Mouse (Mus musculus): ENCODE results near the gene Gm21987. TPM values are rescaled to one million over a fixed set of nuclear protein-coding genes. Genes with fewer than 3 reads are reported as not detected.

The Gm21987 gene
- polyA plus RNA-seq, 1 experiment from 2014 or later: not detected

DNA sequence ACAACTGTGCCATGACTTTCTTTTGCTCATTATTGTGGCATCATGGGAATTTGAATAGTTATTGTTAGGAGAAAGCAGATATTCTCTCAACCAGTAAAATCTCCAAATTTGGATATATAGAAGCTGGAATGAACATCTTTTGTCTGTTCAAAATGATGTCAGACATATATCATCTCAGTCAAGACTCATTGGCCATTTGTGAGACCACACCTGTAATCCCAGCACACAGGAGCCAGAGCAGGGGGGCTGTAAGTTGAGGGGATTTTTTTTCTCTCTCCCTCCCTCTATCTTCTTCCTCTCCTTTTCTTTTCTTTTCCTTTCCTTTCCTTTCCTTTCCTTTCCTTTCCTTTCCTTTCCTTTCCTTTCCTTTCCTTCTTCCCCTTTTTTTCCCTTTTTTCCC is 6.0 kb downstream of the Gm21987 start:
- Histone ChIP-seq H3K36me3 (peaks cover 43% of the 10 kb centered on the region), H3K4me3 (no peak overlapping the region), H3K4me1 (peaks cover 7% of the 10 kb centered on the region), H3K27ac (replicated peaks) (no peak overlapping the region), H3K9me3 (replicated peaks) (no peaks in the 10 kb centered on the region), H3K27me3 (ENCODE audit: low read depth, poor library complexity, severe bottlenecking) (no peaks in the 10 kb centered on the region)
- DNase-seq (ENCODE audit: low spot score): no peak

DNA sequence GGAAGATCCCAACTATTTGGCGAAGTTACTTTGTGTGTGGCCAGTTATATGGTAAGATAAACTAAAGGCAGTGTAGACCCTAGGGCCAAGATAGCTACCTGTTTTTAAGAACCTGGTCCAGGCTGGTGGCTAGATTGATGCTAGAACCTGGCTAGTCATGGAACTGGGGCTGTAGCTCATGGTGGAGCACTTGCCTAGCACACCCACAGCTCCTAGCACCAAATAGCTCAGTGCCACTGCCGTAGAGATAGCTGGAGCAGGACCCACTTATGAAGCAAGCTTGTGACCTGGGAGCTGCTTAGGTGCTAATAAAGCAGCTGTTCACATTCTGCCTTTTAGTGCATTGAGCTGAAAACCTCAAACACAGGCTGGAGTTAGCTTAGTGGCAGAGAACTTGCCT is 6.8 kb downstream of the Gm21987 start:
- WGBS: 93% methylated on average over 2 of the region's 2 CpGs
- peaks cover 43% of the 10 kb centered on the region for H3K36me3 ChIP-seq

DNA sequence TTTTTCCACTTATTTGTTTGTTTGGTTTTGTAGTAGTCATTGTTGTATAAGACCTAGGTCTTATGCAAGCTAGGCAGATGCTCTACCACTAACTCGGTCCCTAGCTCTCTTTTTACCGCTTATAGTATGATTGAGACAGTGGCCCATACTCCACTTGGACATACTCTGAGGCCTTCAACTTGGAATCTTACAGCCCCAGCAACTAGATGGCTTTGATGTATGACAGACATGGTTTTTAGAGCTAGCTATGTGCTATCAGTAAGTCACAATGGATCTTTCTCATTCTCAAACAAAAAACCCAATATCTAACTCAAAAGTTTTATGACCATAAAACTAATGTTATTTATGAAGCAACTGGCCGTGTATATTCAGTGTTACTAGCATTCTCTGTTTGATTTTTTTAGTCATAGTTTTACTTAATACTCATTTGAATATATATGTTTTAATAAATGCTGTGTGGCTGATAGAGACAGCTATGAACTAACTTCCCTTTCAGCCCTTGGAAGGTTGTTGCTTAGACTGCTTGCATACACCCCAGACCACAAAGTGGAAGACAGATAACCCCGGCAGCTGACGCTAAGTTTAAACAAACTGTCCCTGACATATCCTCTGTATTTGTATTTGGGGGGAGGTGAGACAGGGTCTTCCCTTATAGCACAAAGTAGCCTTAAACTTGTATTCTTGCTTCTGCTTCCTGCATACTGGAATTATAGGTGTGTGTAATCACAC is 7.5 kb downstream of the Gm21987 start:
- Histone ChIP-seq H3K27ac (replicated peaks) (no peak overlapping the region), H3K36me3 (peaks cover 38% of the 10 kb centered on the region), H3K27me3 (ENCODE audit: low read depth, poor library complexity, severe bottlenecking) (no peaks in the 10 kb centered on the region), H3K4me1 (no peaks in the 10 kb centered on the region), H3K9me3 (replicated peaks) (no peaks in the 10 kb centered on the region), H3K4me3 (no peak overlapping the region)
- DNase-seq (ENCODE audit: low spot score): no peak
- WGBS: 95% methylated on average over 5 of the region's 5 CpGs

More for the DNA sequence above, 6.8 kb downstream of the Gm21987 start:
- DNase-seq (ENCODE audit: low spot score): no peak
- Histone ChIP-seq H3K27me3 (ENCODE audit: low read depth, poor library complexity, severe bottlenecking) (no peaks in the 10 kb centered on the region), H3K9me3 (replicated peaks) (no peaks in the 10 kb centered on the region), H3K4me1 (no peaks in the 10 kb centered on the region), H3K4me3 (no peak overlapping the region), H3K27ac (replicated peaks) (no peak overlapping the region)

DNA sequence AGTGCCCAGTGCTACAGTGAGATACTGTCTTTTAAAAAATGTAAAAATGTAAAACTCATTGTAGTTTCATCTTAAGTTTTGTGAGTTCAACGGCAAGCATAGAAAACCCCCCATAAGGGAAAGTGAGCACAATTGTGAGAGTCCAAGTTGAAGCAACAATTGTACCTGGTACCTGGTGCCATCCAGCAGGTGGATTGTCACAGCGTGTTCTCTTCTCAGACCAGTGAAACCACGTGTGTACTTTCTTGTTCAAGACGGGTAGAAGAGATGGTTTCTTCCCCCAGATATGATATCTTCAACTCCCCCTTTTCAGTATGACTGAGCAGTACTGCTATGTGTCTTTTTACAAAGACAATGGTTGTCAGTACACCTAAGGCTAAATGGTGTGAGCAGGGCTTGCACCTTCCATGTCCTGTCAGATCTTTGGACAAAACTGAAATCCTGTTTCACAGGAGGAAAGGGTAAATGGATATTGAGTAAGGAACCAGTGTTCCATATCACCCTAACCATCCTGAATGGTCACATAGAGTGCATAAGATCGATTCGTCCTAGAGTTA is 11.5 kb downstream of the Gm21987 start:
- DNase-seq (ENCODE audit: low spot score): no peak
- Histone ChIP-seq H3K27ac (replicated peaks) (no peak overlapping the region), H3K9me3 (replicated peaks) (no peaks in the 10 kb centered on the region), H3K36me3 (0 out of 2 replicates have a peak, but pooled peaks cover 8% of the 10 kb centered on the region), H3K27me3 (ENCODE audit: low read depth, poor library complexity, severe bottlenecking) (no peaks in the 10 kb centered on the region), H3K4me3 (no peak overlapping the region), H3K4me1 (peaks cover 20% of the 10 kb centered on the region)
- 89% methylated on average over 6 of the region's 6 CpGs for WGBS

DNA sequence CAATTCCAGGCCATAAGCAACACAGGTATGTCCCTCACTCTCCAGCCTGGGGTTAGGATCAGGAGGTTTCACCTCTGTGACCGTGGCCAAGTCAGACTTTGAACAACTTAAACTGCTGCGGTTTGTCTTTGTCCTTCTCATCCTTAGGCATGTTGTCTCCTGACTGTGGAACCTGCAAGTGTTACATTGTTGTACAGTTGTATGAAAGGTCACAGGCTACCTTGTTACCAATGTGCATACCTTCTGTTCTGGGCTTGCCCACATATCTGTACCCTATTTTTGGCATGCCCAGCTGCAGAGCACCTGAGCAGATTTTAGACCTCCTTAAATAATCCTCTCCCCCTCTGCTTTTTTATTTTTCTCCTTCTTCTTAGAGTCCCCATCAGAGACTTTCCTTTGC is 12.4 kb downstream of the Gm21987 start:
- Histone ChIP-seq H3K27ac (replicated peaks) (no peak overlapping the region), H3K27me3 (ENCODE audit: low read depth, poor library complexity, severe bottlenecking) (no peaks in the 10 kb centered on the region), H3K36me3 (0 out of 2 replicates have a peak, but pooled peaks cover 2% of the 10 kb centered on the region), H3K4me1 (peaks cover 20% of the 10 kb centered on the region), H3K9me3 (replicated peaks) (no peaks in the 10 kb centered on the region), H3K4me3 (no peak overlapping the region)
- WGBS: 92% methylated on average over 2 of the region's 2 CpGs
- no peak for DNase-seq (ENCODE audit: low spot score)

DNA sequence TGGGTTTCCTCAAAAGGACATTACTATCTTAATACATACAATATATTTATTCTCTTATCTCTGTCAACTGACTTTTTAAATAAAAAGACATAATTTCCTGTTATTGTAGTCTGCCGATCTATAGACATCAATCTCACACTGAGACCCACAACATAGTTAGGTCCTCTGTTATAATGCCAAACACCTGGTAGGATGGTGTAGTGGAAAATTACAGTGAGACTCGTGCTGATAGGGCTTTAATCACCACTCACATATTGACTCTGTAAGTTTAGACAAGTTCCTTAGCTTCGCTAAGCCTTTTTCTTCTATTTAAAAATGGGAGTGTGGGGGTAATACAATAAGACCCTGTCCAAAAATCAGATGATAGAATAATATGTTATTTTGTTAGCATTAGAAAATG is 13.0 kb downstream of the Gm21987 start:
- Histone ChIP-seq H3K27me3 (ENCODE audit: low read depth, poor library complexity, severe bottlenecking) (no peaks in the 10 kb centered on the region), H3K4me3 (no peak overlapping the region), H3K27ac (replicated peaks) (no peak overlapping the region), H3K4me1 (peaks cover 20% of the 10 kb centered on the region), H3K9me3 (replicated peaks) (no peaks in the 10 kb centered on the region), H3K36me3 (0 out of 2 replicates have a peak, but pooled peaks cover 2% of the 10 kb centered on the region)
- 79% methylated on average over 3 of the region's 3 CpGs for WGBS
- no peak for DNase-seq (ENCODE audit: low spot score)

DNA sequence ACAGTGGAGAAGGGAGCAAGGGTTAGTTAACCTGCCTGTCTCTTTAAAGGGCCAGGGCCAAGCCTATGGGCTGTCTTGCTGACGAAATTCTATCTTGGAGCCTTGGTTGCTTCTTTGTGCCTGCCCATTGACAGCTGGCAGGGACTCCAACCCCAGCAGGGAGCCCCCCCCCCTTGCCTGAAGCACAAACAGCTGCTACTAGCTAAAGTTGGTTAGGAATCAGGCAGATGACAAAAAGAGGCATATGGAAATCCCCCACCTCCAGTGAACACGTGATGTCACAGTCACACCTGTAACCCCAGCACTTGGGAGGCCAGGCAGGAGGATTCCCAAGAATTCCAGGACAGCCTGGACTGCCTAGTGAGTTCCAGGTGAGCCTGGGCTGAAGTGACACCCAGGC is 13.5 kb downstream of the Gm21987 start:
- no peaks in the 10 kb centered on the region for H3K27me3 ChIP-seq (ENCODE audit: low read depth, poor library complexity, severe bottlenecking)
- H3K4me1 ChIP-seq: peaks cover 20% of the 10 kb centered on the region
- no peak for DNase-seq (ENCODE audit: low spot score)
- 36% methylated on average over 2 of the region's 2 CpGs for WGBS
- no peaks in the 10 kb centered on the region for H3K9me3 ChIP-seq (replicated peaks)
- H3K36me3 ChIP-seq: 0 out of 2 replicates have a peak, but pooled peaks cover 2% of the 10 kb centered on the region
- H3K27ac ChIP-seq (replicated peaks): no peak overlapping the region
- no peak overlapping the region for H3K4me3 ChIP-seq

DNA sequence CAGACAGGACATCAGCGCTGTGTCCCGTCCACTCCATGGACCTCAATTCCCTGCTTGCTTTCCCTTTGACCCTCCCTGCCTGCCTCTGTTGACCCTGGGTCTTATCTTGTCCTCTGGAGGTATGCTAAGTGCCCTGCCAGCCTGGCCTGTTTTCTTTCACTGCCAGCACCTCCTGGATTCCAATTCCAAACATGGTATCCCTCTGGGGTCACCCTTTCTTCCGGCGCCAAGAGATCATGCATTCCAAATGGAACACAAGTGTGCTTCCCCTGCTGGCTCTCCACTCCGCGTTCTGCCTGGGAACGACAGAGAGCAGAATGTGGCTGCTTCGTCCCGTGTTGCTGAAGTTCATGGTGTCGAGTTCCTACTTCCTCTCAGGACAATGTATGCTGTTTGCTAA is 15.1 kb downstream of the Gm21987 start, which contains the start of gene Popdc2:
TSS of gene Popdc2 (plus strand) at position 277 of the 400 bp plus-strand sequence.
- Histone ChIP-seq H3K36me3 (no peaks in the 10 kb centered on the region), H3K4me1 (peaks cover 20% of the 10 kb centered on the region), H3K4me3 (no peak within 1 kb of the TSS), H3K27me3 (ENCODE audit: low read depth, poor library complexity, severe bottlenecking) (no peaks in the 10 kb centered on the region), H3K27ac (replicated peaks) (no peak within 1 kb of the TSS), H3K9me3 (replicated peaks) (no peaks in the 10 kb centered on the region)
- 70% methylated on average over 10 of the region's 10 CpGs for WGBS
- no peak for DNase-seq (ENCODE audit: low spot score)

DNA sequence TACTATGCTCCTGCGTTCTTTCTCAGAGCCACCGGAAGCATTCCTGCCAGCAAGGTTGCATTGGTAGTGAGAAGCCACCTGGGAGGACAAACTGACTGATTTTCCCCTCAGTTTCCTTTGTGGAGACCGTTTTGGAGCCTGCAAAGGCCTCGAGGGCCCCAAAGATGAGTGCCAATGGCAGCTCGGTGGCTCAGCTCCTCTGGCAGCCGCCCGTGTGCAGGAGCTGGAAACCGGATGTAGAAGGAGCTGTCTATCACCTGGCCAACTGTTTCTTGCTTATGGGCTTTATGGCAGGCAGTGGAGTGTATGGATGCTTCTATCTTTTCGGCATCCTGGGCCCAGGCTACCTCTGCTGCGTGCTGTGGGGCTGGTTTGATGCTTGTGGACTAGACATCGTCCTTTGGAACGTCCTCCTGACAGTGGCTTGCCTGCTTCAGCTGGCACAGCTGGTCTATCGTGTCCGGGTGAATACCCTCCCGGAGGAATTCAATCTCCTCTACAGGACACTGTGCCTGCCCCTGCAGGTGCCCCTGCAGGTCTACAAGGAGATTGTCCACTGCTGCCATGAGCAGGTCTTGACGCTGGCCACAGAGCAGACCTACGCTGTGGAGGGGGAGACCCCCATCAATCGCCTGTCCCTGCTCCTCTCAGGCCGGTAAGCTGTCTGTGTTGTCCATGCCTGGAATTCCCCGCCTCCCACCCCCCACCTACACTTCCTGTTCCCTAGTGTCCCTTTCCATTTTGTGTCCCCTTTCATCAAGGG is 15.8 kb downstream of the Gm21987 start:
- DNase-seq (ENCODE audit: low spot score): no peak
- Histone ChIP-seq H3K4me3 (no peak overlapping the region), H3K4me1 (peaks cover 20% of the 10 kb centered on the region), H3K36me3 (no peaks in the 10 kb centered on the region), H3K27ac (replicated peaks) (no peak overlapping the region), H3K9me3 (replicated peaks) (no peaks in the 10 kb centered on the region), H3K27me3 (ENCODE audit: low read depth, poor library complexity, severe bottlenecking) (no peaks in the 10 kb centered on the region)
- 85% methylated on average over 20 of the region's 20 CpGs for WGBS

DNA sequence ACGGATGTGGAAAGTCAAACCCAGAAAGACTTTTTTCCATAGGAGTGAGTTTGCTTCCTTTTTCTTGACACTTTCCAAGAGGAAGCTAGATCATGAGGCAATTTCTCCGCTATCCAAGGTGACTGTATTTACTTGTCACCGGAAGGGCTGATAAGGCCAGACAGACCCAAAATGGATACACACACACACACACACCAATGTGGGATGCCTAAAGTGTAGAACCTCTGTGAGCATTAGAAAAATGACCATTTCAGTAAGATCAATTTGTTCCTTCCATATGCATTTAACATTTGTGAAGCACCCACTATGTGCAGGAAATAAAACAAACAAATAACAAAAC is 16.4 kb downstream of the Gm21987 start:
- Histone ChIP-seq H3K36me3 (no peaks in the 10 kb centered on the region), H3K4me1 (peaks cover 20% of the 10 kb centered on the region), H3K27ac (replicated peaks) (no peak overlapping the region), H3K9me3 (replicated peaks) (no peaks in the 10 kb centered on the region), H3K27me3 (ENCODE audit: low read depth, poor library complexity, severe bottlenecking) (no peaks in the 10 kb centered on the region), H3K4me3 (no peak overlapping the region)
- no peak for DNase-seq (ENCODE audit: low spot score)
- 88% methylated on average over 3 of the region's 3 CpGs for WGBS

DNA sequence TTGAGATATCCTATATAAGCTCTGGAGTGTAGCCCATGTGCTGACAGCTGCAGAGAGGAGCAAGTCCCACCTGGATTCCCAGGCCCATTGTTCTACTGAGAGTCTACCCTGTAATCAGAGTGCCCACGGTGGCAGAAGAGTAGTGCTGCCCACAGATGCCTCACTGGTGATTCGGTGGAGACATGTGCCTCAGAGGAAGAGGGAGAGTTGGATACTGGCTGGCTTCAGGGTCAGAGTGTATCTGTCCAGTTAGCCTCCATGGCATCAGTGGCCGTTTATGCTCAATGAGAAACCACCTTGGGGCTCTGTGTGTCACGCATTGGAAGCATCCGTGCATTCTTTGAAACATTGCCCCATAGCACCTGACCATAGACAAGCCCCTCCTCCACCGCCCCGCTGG is 16.8 kb downstream of the Gm21987 start:
- DNase-seq (ENCODE audit: low spot score): no peak
- H3K4me1 ChIP-seq: peaks cover 23% of the 10 kb centered on the region
- no peaks in the 10 kb centered on the region for H3K36me3 ChIP-seq
- no peak overlapping the region for H3K27ac ChIP-seq (replicated peaks)
- WGBS: 86% methylated on average over 7 of the region's 7 CpGs
- H3K4me3 ChIP-seq: no peak overlapping the region
- no peaks in the 10 kb centered on the region for H3K27me3 ChIP-seq (ENCODE audit: low read depth, poor library complexity, severe bottlenecking)
- H3K9me3 ChIP-seq (replicated peaks): no peaks in the 10 kb centered on the region

DNA sequence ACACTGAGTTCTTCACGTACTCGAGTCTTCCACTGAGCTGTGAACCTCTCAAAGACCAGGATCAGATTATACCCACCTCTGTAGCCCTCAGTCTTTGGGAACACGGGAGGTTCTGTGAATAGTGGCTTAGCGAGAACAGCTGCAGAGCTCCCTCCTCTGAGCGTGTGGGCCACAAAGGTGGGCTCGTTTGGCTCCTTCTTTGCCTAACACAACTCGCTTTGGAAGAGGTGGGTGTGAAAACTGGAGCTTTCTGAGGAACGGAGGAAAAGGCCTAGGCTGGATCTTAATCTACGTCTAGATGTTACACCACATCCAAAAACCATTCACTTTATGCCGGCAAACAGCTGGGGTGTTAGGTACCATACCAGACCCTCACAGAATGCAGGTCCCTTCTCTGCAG is 18.6 kb downstream of the Gm21987 start:
- DNase-seq (ENCODE audit: low spot score): no peak
- H3K9me3 ChIP-seq (replicated peaks): no peaks in the 10 kb centered on the region
- H3K27me3 ChIP-seq (ENCODE audit: low read depth, poor library complexity, severe bottlenecking): no peaks in the 10 kb centered on the region
- no peak overlapping the region for H3K27ac ChIP-seq (replicated peaks)
- 93% methylated on average over 10 of the region's 10 CpGs for WGBS
- no peak overlapping the region for H3K4me3 ChIP-seq
- no peaks in the 10 kb centered on the region for H3K36me3 ChIP-seq
- H3K4me1 ChIP-seq: peaks cover 19% of the 10 kb centered on the region

DNA sequence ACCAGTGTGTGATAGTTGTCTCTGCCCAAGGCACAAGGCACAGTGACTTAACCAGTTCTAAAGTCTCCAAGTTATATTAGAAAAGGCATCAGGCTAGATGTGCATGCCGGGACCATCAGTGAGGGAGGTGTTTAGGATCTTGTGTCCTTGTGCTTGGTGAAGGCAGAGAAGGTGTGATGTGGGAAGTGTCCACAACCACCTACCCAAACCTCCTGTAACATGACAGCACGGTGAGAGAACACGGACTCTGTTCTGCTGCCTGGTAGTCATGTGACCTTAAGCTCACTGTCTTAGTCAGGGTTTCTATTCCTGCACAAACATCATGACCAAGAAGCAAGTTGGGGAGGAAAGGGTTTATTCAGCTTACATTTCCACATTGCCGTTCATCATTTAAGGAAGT is 19.4 kb downstream of the Gm21987 start:
- no peak overlapping the region for H3K27ac ChIP-seq (replicated peaks)
- no peaks in the 10 kb centered on the region for H3K9me3 ChIP-seq (replicated peaks)
- H3K36me3 ChIP-seq: no peaks in the 10 kb centered on the region
- WGBS: 87% methylated on average over 4 of the region's 4 CpGs
- H3K27me3 ChIP-seq (ENCODE audit: low read depth, poor library complexity, severe bottlenecking): no peaks in the 10 kb centered on the region
- no peak for DNase-seq (ENCODE audit: low spot score)
- H3K4me1 ChIP-seq: peaks cover 18% of the 10 kb centered on the region
- H3K4me3 ChIP-seq: no peak overlapping the region

Measured in midbrain, embryonic 10.5 days (tissue).